Mouse (Mus musculus) liver, embryonic 15.5 days (tissue): ENCODE results near the gene Hivep3. TPM values are rescaled to one million over a fixed set of nuclear protein-coding genes. Genes with fewer than 3 reads are reported as not detected.

Source experiments
- ATAC-seq: fragments of 200-750 bp; cut with Nextera tagmentation; 2 replicates; pipeline ENCODE4 v1.8.0; 2017; ENCODE audit warnings: moderate number of reproducible peaks, mild to moderate bottlenecking, moderate library complexity; ENCODE audit not compliant: insufficient read depth
- H3K27ac ChIP-seq: fragments of 300-500 bp; sonication (generic); replicated peaks from 2 replicates; pipeline ENCODE4 v1.5.1; 2015; ENCODE audit warnings: mild to moderate bottlenecking, inconsistent platforms
- H3K27me3 ChIP-seq: fragments of 300-500 bp; sonication (generic); 2 replicates; pipeline ENCODE4 v1.6.1; 2015; ENCODE audit warnings: mild to moderate bottlenecking, inconsistent platforms
- H3K36me3 ChIP-seq: fragments of 300-500 bp; sonication (generic); replicated peaks from 2 replicates; pipeline ENCODE4 v1.6.1; 2015; ENCODE audit warnings: moderate library complexity, mild to moderate bottlenecking, inconsistent platforms
- H3K4me1 ChIP-seq: fragments of 300-500 bp; sonication (generic); replicated peaks from 2 replicates; pipeline ENCODE4 v1.6.1; 2015; ENCODE audit warnings: inconsistent platforms
- H3K4me2 ChIP-seq: fragments of 300-500 bp; sonication (generic); 2 replicates; pipeline ENCODE4 v1.6.1; 2015; ENCODE audit warnings: moderate library complexity, mild to moderate bottlenecking, inconsistent platforms
- H3K4me3 ChIP-seq: fragments of 300-500 bp; sonication (generic); replicated peaks from 2 replicates; pipeline ENCODE4 v1.5.1; 2015; ENCODE audit warnings: mild to moderate bottlenecking, inconsistent platforms
- H3K9ac ChIP-seq: fragments of 300-500 bp; sonication (generic); 2 replicates; pipeline ENCODE4 v1.6.1; 2015; ENCODE audit warnings: moderate library complexity, mild to moderate bottlenecking, inconsistent platforms
- H3K9me3 ChIP-seq: fragments of 300-500 bp; sonication (generic); replicated peaks from 2 replicates; pipeline ENCODE4 v1.6.1; 2016; ENCODE audit warnings: inconsistent platforms
- WGBS: fragments of 180-500 bp; shearing (Covaris S2); methylation state at CpG from one replicate; pipeline ENCODE4 v1.1.7; 2015; ENCODE audit warnings: mixed read lengths; ENCODE audit not compliant: insufficient replicate concordance; 5-methylcytosine and 5-hydroxymethylcytosine counted together
- polyA plus RNA-seq: library from polyadenylated mRNA; unstranded; fragments of >200 nt; fragmentation: Nextera tagmentation; extraction: Ambion mirVana; gene quantifications from 2 replicates; pipeline ENCODE4 v1.2.1, GENCODE M21; 2015

Gene Hivep3
- polyA plus RNA-seq, 1 experiment from 2014 or later = 1.9 TPM

- Histone ChIP-seq H3K4me3 (no peak overlapping the region), H3K27ac (no peak overlapping the region), H3K9me3 (no peaks in the 10 kb centered on the region), H3K27me3 (peaks cover 46% of the 10 kb centered on the region), H3K4me1 (peaks cover 8% of the 10 kb centered on the region), H3K36me3 (no peaks in the 10 kb centered on the region), H3K9ac (no peak overlapping the region), H3K4me2 (no peak overlapping the region)
- WGBS = 45% methylated on average over 7 of the region's 7 CpGs
- no peak for ATAC-seq
Measured at GRCm38 (mm10) chr4:119816620-119817356, 83.2 kb downstream of the Hivep3 start.

- H3K4me2 ChIP-seq = no peak overlapping the region
- no peak overlapping the region for H3K9ac ChIP-seq
- no peak overlapping the region for H3K27ac ChIP-seq
- H3K36me3 ChIP-seq = no peaks in the 10 kb centered on the region
- no peaks in the 10 kb centered on the region for H3K4me1 ChIP-seq
- 29% methylated on average over 3 of the region's 3 CpGs for WGBS
- H3K4me3 ChIP-seq = no peak overlapping the region
- no peaks in the 10 kb centered on the region for H3K27me3 ChIP-seq
- H3K9me3 ChIP-seq = no peaks in the 10 kb centered on the region
- no peak for ATAC-seq
Measured at GRCm38 (mm10) chr4:119825956-119826355, 92.4 kb downstream of the Hivep3 start.

GRCm38 (mm10) chr4:119828386-119828785 is 94.8 kb downstream of the Hivep3 start:
- Histone ChIP-seq H3K4me3 (no peak overlapping the region), H3K4me1 (no peaks in the 10 kb centered on the region), H3K9ac (no peak overlapping the region), H3K27me3 (no peaks in the 10 kb centered on the region), H3K4me2 (no peak overlapping the region), H3K36me3 (no peaks in the 10 kb centered on the region), H3K27ac (no peak overlapping the region), H3K9me3 (no peaks in the 10 kb centered on the region)
- WGBS = 26% methylated on average over 3 of the region's 3 CpGs
- ATAC-seq = no peak

GRCm38 (mm10) chr4:119828996-119829395 is 95.4 kb downstream of the Hivep3 start:
- WGBS = 57% methylated on average over 4 of the region's 4 CpGs
- Histone ChIP-seq H3K4me1 (no peaks in the 10 kb centered on the region), H3K9ac (no peak overlapping the region), H3K4me2 (no peak overlapping the region), H3K27ac (no peak overlapping the region), H3K4me3 (no peak overlapping the region), H3K9me3 (no peaks in the 10 kb centered on the region), H3K27me3 (no peaks in the 10 kb centered on the region), H3K36me3 (no peaks in the 10 kb centered on the region)
- ATAC-seq = no peak

- no peak overlapping the region for H3K4me2 ChIP-seq
- no peaks in the 10 kb centered on the region for H3K4me1 ChIP-seq
- H3K36me3 ChIP-seq = no peaks in the 10 kb centered on the region
- WGBS = 51% methylated on average over 9 of the region's 9 CpGs
- H3K27ac ChIP-seq = no peak overlapping the region
- no peak overlapping the region for H3K4me3 ChIP-seq
- H3K9me3 ChIP-seq = no peaks in the 10 kb centered on the region
- no peaks in the 10 kb centered on the region for H3K27me3 ChIP-seq
- H3K9ac ChIP-seq = no peak overlapping the region
- no peak for ATAC-seq
Measured at GRCm38 (mm10) chr4:119833333-119833732, 99.7 kb downstream of the Hivep3 start.

GRCm38 (mm10) chr4:119833884-119834283 is 100.3 kb downstream of the Hivep3 start:
- H3K36me3 ChIP-seq = no peaks in the 10 kb centered on the region
- H3K27ac ChIP-seq = no peak overlapping the region
- H3K4me1 ChIP-seq = no peaks in the 10 kb centered on the region
- no peak for ATAC-seq
- WGBS = 35% methylated on average over 5 of the region's 5 CpGs
- H3K27me3 ChIP-seq = no peaks in the 10 kb centered on the region
- no peak overlapping the region for H3K9ac ChIP-seq
- H3K4me3 ChIP-seq = no peak overlapping the region
- H3K9me3 ChIP-seq = no peaks in the 10 kb centered on the region
- H3K4me2 ChIP-seq = no peak overlapping the region

GRCm38 (mm10) chr4:119836181-119836580 is 102.6 kb downstream of the Hivep3 start:
- Histone ChIP-seq H3K4me3 (no peak overlapping the region), H3K27ac (no peak overlapping the region), H3K36me3 (no peaks in the 10 kb centered on the region), H3K4me1 (no peaks in the 10 kb centered on the region), H3K4me2 (no peak overlapping the region), H3K27me3 (no peaks in the 10 kb centered on the region), H3K9me3 (no peaks in the 10 kb centered on the region), H3K9ac (no peak overlapping the region)
- ATAC-seq = no peak
- WGBS = 53% methylated on average over 3 of the region's 3 CpGs

- Histone ChIP-seq H3K4me3 (no peak overlapping the region), H3K36me3 (no peaks in the 10 kb centered on the region), H3K9me3 (no peaks in the 10 kb centered on the region), H3K4me2 (no peak overlapping the region), H3K27ac (no peak overlapping the region), H3K9ac (no peak overlapping the region), H3K4me1 (no peaks in the 10 kb centered on the region), H3K27me3 (no peaks in the 10 kb centered on the region)
- 48% methylated on average over 1 of the region's 1 CpGs for WGBS
- no peak for ATAC-seq
Measured at GRCm38 (mm10) chr4:119837505-119838065, 104.0 kb downstream of the Hivep3 start.

GRCm38 (mm10) chr4:119838308-119838707 is 104.7 kb downstream of the Hivep3 start:
- Histone ChIP-seq H3K27me3 (no peaks in the 10 kb centered on the region), H3K27ac (no peak overlapping the region), H3K4me2 (no peak overlapping the region), H3K9ac (no peak overlapping the region), H3K4me3 (no peak overlapping the region), H3K4me1 (no peaks in the 10 kb centered on the region), H3K9me3 (no peaks in the 10 kb centered on the region), H3K36me3 (no peaks in the 10 kb centered on the region)
- WGBS = 65% methylated on average over 2 of the region's 2 CpGs
- no peak for ATAC-seq

- H3K4me3 ChIP-seq = no peak overlapping the region
- no peak overlapping the region for H3K27ac ChIP-seq
- ATAC-seq = no peak
- H3K9me3 ChIP-seq = no peaks in the 10 kb centered on the region
- H3K4me2 ChIP-seq = no peak overlapping the region
- 37% methylated on average over 3 of the region's 3 CpGs for WGBS
- no peaks in the 10 kb centered on the region for H3K36me3 ChIP-seq
- H3K27me3 ChIP-seq = no peaks in the 10 kb centered on the region
- H3K9ac ChIP-seq = no peak overlapping the region
- H3K4me1 ChIP-seq = no peaks in the 10 kb centered on the region
Measured at GRCm38 (mm10) chr4:119843294-119843693, 109.7 kb downstream of the Hivep3 start.

- H3K4me2 ChIP-seq = no peak overlapping the region
- no peak overlapping the region for H3K9ac ChIP-seq
- H3K4me1 ChIP-seq = no peaks in the 10 kb centered on the region
- WGBS = 46% methylated on average over 3 of the region's 3 CpGs
- no peaks in the 10 kb centered on the region for H3K9me3 ChIP-seq
- no peak overlapping the region for H3K4me3 ChIP-seq
- H3K27ac ChIP-seq = no peak overlapping the region
- no peaks in the 10 kb centered on the region for H3K36me3 ChIP-seq
- ATAC-seq = no peak
- no peaks in the 10 kb centered on the region for H3K27me3 ChIP-seq
Measured at GRCm38 (mm10) chr4:119844267-119844666, 110.7 kb downstream of the Hivep3 start.
